Mouse (Mus musculus): ENCODE measurements around the gene Nkain1. TPM values are rescaled to one million over a fixed set of nuclear protein-coding genes. Genes with fewer than 3 reads are reported as not detected.

Nkain1 gene
- polyA plus RNA-seq, 1 experiment from 2014 or later, result 1.0 TPM

- WGBS, result 41% methylated on average over 10 of the region's 10 CpGs
These were observed 2.8 kb downstream of the Nkain1 start for GRCm38 (mm10) chr4:130570941-130571720.

GRCm38 (mm10) chr4:130568043-130568978 is 5.7 kb downstream of the Nkain1 start:
- H3K9me3 ChIP-seq (ENCODE audit: low read length), result no peaks in the 10 kb centered on the region
- H3K27ac ChIP-seq (ENCODE audit: low read length), result no peak overlapping the region
- H3K4me2 ChIP-seq (replicated peaks; ENCODE audit: low read depth, low read length), result no peak overlapping the region
- no peak overlapping the region for H3K9ac ChIP-seq (replicated peaks; ENCODE audit: low read length)
- no peak overlapping the region for H3K4me3 ChIP-seq (ENCODE audit: low read length)
- WGBS, result 41% methylated on average over 23 of the region's 23 CpGs
- H3K27me3 ChIP-seq (ENCODE audit: insufficient read depth, low read length), result no peaks in the 10 kb centered on the region
- no peaks in the 10 kb centered on the region for H3K36me3 ChIP-seq (ENCODE audit: insufficient read depth, low read length)
- peaks cover 35% of the 10 kb centered on the region for H3K4me1 ChIP-seq (ENCODE audit: insufficient read depth, low read length)
- ATAC-seq (ENCODE audit: low FRiP score, low TSS enrichment), result no peak

More at GRCm38 (mm10) chr4:130570941-130571720, 2.8 kb downstream of the Nkain1 start:
- Histone ChIP-seq H3K4me3 (ENCODE audit: low read length) (no peak overlapping the region), H3K36me3 (ENCODE audit: insufficient read depth, low read length) (no peaks in the 10 kb centered on the region), H3K4me1 (ENCODE audit: insufficient read depth, low read length) (peaks cover 35% of the 10 kb centered on the region), H3K27me3 (ENCODE audit: insufficient read depth, low read length) (0 out of 2 replicates have a peak, but pooled peaks cover 4% of the 10 kb centered on the region), H3K9me3 (ENCODE audit: low read length) (no peaks in the 10 kb centered on the region), H3K9ac (replicated peaks; ENCODE audit: low read length) (no peak overlapping the region), H3K27ac (ENCODE audit: low read length) (0 out of 2 replicates have a peak overlapping the region, but pooled peaks have one; percentile 46), H3K4me2 (replicated peaks; ENCODE audit: low read depth, low read length) (no peak overlapping the region)
- ATAC-seq (ENCODE audit: low FRiP score, low TSS enrichment), result peak; percentile 76

- Histone ChIP-seq H3K36me3 (ENCODE audit: insufficient read depth, low read length) (no peaks in the 10 kb centered on the region), H3K9ac (replicated peaks; ENCODE audit: low read length) (no peak overlapping the region), H3K4me2 (replicated peaks; ENCODE audit: low read depth, low read length) (no peak overlapping the region), H3K27ac (ENCODE audit: low read length) (no peak overlapping the region), H3K4me1 (ENCODE audit: insufficient read depth, low read length) (peaks cover 24% of the 10 kb centered on the region), H3K9me3 (ENCODE audit: low read length) (no peaks in the 10 kb centered on the region), H3K27me3 (ENCODE audit: insufficient read depth, low read length) (no peaks in the 10 kb centered on the region), H3K4me3 (ENCODE audit: low read length) (no peak overlapping the region)
- WGBS, result 27% methylated on average over 8 of the region's 8 CpGs
- no peak for ATAC-seq (ENCODE audit: low FRiP score, low TSS enrichment)
These were observed 10.2 kb downstream of the Nkain1 start for GRCm38 (mm10) chr4:130563820-130564219.

- Histone ChIP-seq H3K36me3 (ENCODE audit: insufficient read depth, low read length) (no peaks in the 10 kb centered on the region), H3K27ac (ENCODE audit: low read length) (no peak overlapping the region), H3K9me3 (ENCODE audit: low read length) (no peaks in the 10 kb centered on the region), H3K4me2 (replicated peaks; ENCODE audit: low read depth, low read length) (no peak overlapping the region), H3K4me1 (ENCODE audit: insufficient read depth, low read length) (peaks cover 21% of the 10 kb centered on the region), H3K27me3 (ENCODE audit: insufficient read depth, low read length) (no peaks in the 10 kb centered on the region), H3K9ac (replicated peaks; ENCODE audit: low read length) (no peak overlapping the region), H3K4me3 (ENCODE audit: low read length) (no peak overlapping the region)
- WGBS, result 78% methylated on average over 9 of the region's 9 CpGs
- no peak for ATAC-seq (ENCODE audit: low FRiP score, low TSS enrichment)
These were observed 10.7 kb downstream of the Nkain1 start for GRCm38 (mm10) chr4:130563260-130563756.

GRCm38 (mm10) chr4:130560576-130561310 is 13.2 kb downstream of the Nkain1 start:
- Histone ChIP-seq H3K36me3 (ENCODE audit: insufficient read depth, low read length) (no peaks in the 10 kb centered on the region), H3K4me1 (ENCODE audit: insufficient read depth, low read length) (peaks cover 22% of the 10 kb centered on the region), H3K9me3 (ENCODE audit: low read length) (no peaks in the 10 kb centered on the region), H3K27ac (ENCODE audit: low read length) (no peak overlapping the region), H3K4me2 (replicated peaks; ENCODE audit: low read depth, low read length) (no peak overlapping the region), H3K27me3 (ENCODE audit: insufficient read depth, low read length) (no peaks in the 10 kb centered on the region), H3K9ac (replicated peaks; ENCODE audit: low read length) (no peak overlapping the region; the same call in 1 of the 2 replicates), H3K4me3 (ENCODE audit: low read length) (no peak overlapping the region)
- 34% methylated on average over 11 of the region's 11 CpGs for WGBS
- ATAC-seq (ENCODE audit: low FRiP score, low TSS enrichment), result no peak

- WGBS, result 81% methylated on average over 3 of the region's 3 CpGs
- H3K27ac ChIP-seq (ENCODE audit: low read length), result no peak overlapping the region
- no peak overlapping the region for H3K9ac ChIP-seq (replicated peaks; ENCODE audit: low read length)
- H3K4me3 ChIP-seq (ENCODE audit: low read length), result no peak overlapping the region
- no peak for ATAC-seq (ENCODE audit: low FRiP score, low TSS enrichment)
- H3K4me2 ChIP-seq (replicated peaks; ENCODE audit: low read depth, low read length), result no peak overlapping the region
- H3K36me3 ChIP-seq (ENCODE audit: insufficient read depth, low read length), result no peaks in the 10 kb centered on the region
- H3K4me1 ChIP-seq (ENCODE audit: insufficient read depth, low read length), result peaks cover 22% of the 10 kb centered on the region
- H3K27me3 ChIP-seq (ENCODE audit: insufficient read depth, low read length), result no peaks in the 10 kb centered on the region
- H3K9me3 ChIP-seq (ENCODE audit: low read length), result no peaks in the 10 kb centered on the region
These were observed 14.8 kb downstream of the Nkain1 start for GRCm38 (mm10) chr4:130559220-130559619.

- H3K9me3 ChIP-seq (ENCODE audit: low read length), result no peaks in the 10 kb centered on the region
- WGBS, result 35% methylated on average over 12 of the region's 12 CpGs
- H3K27me3 ChIP-seq (ENCODE audit: insufficient read depth, low read length), result no peaks in the 10 kb centered on the region
- peak; percentile 70 for ATAC-seq (ENCODE audit: low FRiP score, low TSS enrichment)
- peaks cover 26% of the 10 kb centered on the region for H3K4me1 ChIP-seq (ENCODE audit: insufficient read depth, low read length)
- H3K36me3 ChIP-seq (ENCODE audit: insufficient read depth, low read length), result no peaks in the 10 kb centered on the region
- no peak overlapping the region for H3K9ac ChIP-seq (replicated peaks; ENCODE audit: low read length)
- no peak overlapping the region for H3K4me3 ChIP-seq (ENCODE audit: low read length)
- H3K27ac ChIP-seq (ENCODE audit: low read length), result no peak overlapping the region
- H3K4me2 ChIP-seq (replicated peaks; ENCODE audit: low read depth, low read length), result no peak overlapping the region
These were observed 16.1 kb downstream of the Nkain1 start for GRCm38 (mm10) chr4:130557852-130558251.

GRCm38 (mm10) chr4:130556992-130557391 is 17.0 kb downstream of the Nkain1 start:
- no peaks in the 10 kb centered on the region for H3K36me3 ChIP-seq (ENCODE audit: insufficient read depth, low read length)
- no peak overlapping the region for H3K27ac ChIP-seq (ENCODE audit: low read length)
- no peak overlapping the region for H3K4me2 ChIP-seq (replicated peaks; ENCODE audit: low read depth, low read length)
- H3K9me3 ChIP-seq (ENCODE audit: low read length), result no peaks in the 10 kb centered on the region
- peaks cover 26% of the 10 kb centered on the region for H3K4me1 ChIP-seq (ENCODE audit: insufficient read depth, low read length)
- 57% methylated on average over 1 of the region's 1 CpGs for WGBS
- H3K4me3 ChIP-seq (ENCODE audit: low read length), result no peak overlapping the region
- H3K9ac ChIP-seq (replicated peaks; ENCODE audit: low read length), result no peak overlapping the region
- H3K27me3 ChIP-seq (ENCODE audit: insufficient read depth, low read length), result no peaks in the 10 kb centered on the region
- ATAC-seq (ENCODE audit: low FRiP score, low TSS enrichment), result no peak

GRCm38 (mm10) chr4:130556224-130556623 is 17.7 kb downstream of the Nkain1 start:
- H3K4me1 ChIP-seq (ENCODE audit: insufficient read depth, low read length), result peaks cover 19% of the 10 kb centered on the region
- peak; percentile 21; the same call in 1 of the 2 replicates for ATAC-seq (ENCODE audit: low FRiP score, low TSS enrichment)
- 47% methylated on average over 5 of the region's 5 CpGs for WGBS

More at GRCm38 (mm10) chr4:130556224-130556623, 17.7 kb downstream of the Nkain1 start:
- Histone ChIP-seq H3K36me3 (ENCODE audit: insufficient read depth, low read length) (no peaks in the 10 kb centered on the region), H3K27me3 (ENCODE audit: insufficient read depth, low read length) (no peaks in the 10 kb centered on the region), H3K4me3 (ENCODE audit: low read length) (no peak overlapping the region), H3K9me3 (ENCODE audit: low read length) (no peaks in the 10 kb centered on the region), H3K27ac (ENCODE audit: low read length) (no peak overlapping the region), H3K9ac (replicated peaks; ENCODE audit: low read length) (no peak overlapping the region), H3K4me2 (replicated peaks; ENCODE audit: low read depth, low read length) (no peak overlapping the region)

Data from kidney, embryonic 16.5 days (tissue).